Mouse (Mus musculus): Measurements from ENCODE around the gene Eif1b.

Eif1b gene

DNA sequence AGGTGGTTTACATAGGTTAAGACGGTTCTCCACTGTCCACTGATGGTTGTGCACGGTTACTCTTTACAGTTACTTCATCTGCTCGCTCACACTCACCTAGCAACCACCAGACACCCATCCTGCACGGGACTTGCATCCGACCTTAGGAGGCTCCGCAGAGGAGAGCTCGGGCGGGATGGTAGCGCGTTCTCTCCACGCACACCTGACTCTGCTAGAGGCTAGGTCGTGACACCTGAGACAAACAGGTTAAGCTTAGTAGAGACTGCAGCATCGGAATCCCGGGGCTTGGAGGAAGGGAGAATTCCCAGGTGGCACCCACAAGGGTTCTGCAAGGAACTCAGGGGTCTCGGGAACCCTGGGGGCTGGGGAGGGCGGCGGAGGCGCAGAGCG is at the start of gene Eif1b:
Gene Eif1b (plus strand): TSS at position 223 of the 390 bp plus-strand sequence.
- DNase-seq (ENCODE audit: low spot score): no peak

DNA sequence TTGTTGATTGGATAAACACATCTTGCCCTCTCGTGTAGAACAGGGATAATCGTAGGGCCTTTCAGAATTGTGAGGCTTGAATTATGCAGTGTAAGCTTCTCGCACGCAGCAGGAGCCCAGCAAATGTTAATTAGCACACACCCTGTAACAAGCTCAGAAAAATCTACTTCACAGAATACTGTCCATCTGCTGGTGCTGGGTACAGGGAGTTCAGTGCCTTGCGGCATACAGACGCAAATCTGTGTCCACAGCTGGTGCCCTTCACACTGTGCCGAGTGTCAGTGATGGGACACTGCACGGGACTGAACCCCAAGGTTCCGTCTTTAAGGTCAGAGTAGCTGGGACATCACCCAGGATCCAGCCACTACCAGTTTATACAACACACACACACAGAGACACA is 47.4 kb upstream of the Eif1b start:
- DNase-seq (ENCODE audit: low spot score): peak; percentile 40

DNA sequence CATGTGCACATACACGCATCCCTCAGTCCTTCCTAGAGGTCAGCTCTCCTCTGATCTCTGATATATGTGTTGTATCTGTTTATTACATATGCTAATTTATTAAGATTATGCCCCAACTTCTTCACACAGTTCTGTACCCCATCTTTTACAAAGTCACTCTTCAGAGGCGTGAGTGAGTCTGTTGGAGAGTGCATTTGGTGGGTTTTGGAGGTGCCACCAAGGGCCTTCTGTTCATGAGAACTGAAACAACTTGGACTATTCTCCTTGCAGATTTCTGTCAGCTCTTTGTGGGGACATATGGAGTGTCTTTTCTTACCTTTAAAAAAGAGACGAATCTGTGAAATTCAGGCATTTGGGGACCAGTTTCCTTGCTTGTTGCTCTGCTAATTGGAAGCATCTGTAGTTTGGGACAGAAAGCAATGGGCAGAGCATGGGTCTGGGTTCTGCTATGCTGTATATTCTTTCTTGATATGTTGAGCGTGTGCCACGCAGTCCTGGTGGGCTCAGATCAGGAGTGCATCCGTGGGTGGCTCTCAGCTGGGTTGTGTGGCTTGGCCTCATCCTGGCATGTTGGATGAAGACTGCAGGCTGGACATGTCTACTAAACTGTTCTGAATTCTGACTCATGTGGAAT is 42.2 kb upstream of the Eif1b start:
- DNase-seq (ENCODE audit: low spot score): no peak

DNA sequence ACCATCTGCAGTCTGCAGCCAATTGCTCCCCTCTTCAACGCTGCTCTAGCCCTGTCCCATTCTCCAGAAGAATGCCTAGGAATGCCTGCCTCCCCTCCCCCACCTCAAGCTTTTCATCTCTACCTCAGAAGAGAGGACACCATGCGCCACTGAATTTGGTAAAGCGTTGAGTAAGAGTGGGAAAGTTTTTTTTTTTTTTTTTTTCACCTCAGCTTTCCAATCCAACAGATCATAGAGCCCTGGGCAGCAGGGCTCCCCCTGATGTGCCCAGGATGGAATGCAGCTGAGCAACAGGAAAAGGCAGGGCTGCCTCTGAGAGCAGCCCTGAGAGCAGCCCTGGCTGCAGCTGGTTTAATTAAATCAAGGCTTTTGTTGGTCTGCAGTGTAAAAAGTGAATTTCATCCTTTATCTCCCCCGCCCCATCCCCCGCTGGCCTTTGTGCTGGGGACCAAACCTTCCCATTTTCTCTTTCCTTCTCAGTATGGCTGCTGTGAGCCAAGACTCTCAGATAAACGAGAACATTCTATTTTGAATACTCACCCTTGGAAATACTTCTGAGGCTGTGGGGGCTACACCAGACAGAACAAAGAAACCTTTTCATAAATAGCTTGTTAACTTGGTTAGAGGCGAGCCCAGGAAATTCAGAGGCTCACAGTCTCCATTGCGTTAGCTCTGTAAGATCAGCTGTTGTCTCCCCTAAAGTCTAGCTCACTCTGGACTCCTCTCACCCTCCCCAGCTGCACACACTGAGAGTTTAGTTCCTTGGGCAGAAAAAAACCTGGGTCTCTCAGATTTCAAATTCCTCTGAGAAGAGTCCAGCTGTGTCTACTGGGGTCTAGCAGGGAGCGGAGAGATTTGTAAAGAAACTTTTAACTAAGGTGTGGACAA is 36.0 kb upstream of the Eif1b start:
- DNase-seq (ENCODE audit: low spot score): no peak

DNA sequence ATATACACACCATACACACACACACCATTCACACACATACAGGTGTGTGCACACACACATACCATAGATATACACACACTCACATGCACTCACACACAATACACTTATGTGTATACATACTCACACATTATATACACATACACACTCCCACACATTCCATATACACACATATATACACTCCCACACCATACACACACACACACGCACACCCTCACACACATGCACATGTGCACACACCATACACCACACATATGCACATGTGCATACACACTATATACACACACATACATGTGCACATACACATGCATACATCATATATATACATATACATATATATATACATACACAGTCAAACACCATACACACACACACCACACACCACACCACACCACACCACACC is 21.6 kb upstream of the Eif1b start:
- no peak for DNase-seq (ENCODE audit: low spot score)

DNA sequence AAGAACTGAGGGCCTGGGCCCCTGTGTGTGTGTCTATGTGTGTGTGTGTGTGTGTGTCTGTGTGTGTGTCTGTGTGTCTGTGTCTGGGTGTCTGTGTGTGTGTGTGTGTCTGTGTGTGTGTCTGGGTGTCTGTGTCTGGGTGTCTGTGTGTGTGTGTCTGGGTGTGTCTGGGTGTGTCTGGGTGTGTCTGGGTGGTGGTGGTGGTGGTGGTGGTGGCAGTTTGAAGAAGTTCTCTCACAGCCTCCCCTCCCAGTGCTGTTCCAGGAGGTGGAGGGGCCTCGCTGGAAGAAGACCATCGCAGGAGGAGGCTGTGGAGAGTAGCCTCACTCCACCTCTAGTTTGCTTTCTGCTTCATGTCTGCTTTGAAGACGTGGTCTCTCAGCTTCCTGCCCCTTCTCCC is 10.4 kb upstream of the Eif1b start:
- DNase-seq (ENCODE audit: low spot score): no peak

DNA sequence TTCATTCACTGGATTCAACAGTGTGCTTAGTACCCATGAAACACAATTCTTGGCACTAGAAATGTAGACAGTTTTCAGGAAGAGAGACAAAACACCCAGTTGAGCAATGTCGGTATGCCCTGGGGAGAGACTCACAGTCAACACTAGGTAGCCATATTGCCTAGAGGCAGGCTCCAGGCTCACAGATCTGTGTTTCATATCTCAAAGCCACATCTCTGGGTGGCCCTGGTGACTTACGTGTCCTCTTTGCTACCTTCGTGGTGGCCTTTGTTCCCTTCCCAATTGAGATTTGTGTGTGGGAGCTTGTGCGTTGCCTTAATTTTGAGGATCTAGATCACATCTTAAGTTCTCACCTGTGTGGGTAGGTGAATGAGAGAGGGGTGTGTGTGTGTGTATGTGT is 9.7 kb upstream of the Eif1b start:
- no peak for DNase-seq (ENCODE audit: low spot score)

DNA sequence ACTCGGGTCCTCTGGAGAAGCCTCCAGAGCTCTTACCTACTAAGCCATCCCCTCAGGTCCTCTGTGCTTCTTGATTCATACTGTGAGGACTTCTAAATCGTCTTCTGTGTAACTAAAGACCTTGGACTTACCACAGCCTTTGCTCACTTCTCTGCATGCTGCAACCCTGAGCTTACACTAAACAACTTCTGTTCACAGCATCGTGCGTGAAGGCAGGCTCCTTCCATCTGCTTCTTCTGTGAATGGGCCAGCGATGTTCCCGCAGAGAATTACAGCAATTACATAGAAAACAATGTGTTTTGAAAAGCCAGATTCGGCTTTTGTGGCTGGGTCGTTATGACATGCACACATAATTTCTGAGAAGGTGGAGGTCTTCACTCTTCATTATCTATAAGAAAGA is 8.9 kb upstream of the Eif1b start:
- no peak for DNase-seq (ENCODE audit: low spot score)

DNA sequence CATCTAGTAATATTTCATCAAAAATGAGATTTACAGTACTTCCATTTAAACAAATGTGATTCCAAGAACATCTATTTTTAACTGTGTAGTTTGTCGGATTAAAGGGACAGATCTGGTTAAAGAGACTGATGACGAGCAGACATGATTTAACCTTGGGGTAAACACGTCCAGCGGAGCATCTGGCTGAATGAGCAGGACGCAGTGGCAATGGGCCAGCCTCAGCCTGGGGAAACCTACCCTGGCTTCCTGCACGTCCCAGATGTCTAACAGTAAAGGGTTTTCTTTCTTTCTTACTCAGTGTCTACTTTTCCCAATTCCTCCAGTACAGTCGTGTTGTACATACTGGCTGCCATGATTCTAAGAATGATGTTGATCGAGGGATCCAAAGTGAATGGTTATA is 5.0 kb upstream of the Eif1b start:
- no peak for DNase-seq (ENCODE audit: low spot score)

DNA sequence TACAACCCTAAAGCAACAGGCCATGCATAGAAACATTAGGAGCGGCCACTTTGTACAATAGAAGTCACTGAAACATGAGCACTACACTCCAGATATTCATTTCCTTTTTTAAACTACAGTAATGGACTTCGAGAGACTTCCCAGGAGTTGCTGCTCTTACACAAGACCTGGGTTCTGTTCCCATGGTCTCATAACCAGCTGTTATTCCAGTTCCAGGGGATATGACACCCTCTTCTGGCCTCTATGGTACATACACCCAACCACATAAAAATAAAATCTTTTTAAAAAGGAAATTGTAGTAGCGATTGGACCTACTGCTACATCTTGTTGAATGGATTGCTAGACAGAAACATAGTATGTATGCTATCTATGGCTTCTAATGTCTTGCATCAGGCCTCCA is 523 bp upstream of the Eif1b start:
- no peak for DNase-seq (ENCODE audit: low spot score)

DNA sequence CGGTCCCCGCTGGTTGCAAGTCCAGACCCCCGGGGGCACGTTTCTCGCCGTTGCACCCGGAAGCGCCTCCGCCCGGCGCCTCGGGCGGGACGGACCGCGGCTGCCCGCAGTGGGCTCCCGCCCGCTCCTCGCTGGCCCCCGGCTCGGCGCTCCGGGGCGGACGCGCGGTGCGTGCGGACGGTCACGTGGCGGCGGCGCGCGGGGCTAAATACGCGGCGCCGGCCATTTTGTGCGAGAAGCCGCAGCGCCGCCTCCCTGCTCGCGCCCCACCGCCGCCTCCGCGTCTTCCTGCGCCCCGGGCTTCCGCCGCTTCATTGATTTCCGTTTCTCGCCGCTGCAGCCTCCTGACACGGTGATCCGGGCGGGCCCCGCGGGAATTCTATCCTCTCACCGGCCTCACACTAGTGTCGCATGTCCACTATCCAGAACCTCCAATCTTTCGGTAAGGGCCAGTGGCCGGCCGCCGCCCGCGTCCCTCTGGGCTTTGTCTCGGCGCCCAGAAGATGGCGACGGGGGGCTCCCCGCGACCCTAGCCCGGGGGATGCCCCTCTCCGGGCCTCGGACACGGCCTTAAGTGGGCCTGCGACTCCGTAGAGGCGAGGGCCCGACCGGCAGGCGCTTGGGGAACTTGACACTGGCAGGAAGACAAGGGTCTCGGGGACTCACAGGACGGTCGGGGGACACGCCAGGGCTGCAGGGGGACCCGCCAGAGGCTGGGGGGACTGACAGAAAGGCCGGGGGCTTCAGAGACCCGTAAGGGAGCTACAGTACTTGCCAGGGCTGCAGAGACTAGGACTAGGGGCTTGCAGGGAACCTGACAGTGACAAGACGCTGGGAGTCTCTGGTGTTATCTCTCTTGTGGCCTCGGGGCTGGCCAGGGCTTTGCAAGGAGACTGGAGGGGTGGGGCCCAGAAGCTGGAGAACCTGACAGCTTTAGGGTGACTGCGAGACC is 644 bp downstream of the Eif1b start:
- peak; percentile 42 for DNase-seq (ENCODE audit: low spot score)

DNA sequence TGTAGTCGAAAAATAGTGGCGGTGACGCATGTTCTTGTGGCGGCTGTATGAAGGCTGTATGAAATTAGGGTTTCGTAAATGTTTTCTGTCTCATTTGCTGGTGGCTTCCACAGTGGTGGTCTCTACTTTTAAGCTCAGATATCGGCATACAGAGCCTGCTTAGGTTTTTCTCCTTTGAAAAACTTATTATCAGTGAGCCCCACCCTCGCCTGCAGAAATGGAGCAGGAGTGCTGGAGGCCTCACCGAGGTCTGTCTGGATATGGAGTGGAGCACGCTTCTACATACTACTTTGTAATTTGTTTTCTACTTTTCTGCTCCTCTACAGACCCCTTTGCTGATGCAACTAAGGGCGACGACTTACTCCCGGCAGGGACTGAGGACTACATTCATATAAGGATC is 1.7 kb downstream of the Eif1b start:
- no peak for DNase-seq (ENCODE audit: low spot score)

DNA sequence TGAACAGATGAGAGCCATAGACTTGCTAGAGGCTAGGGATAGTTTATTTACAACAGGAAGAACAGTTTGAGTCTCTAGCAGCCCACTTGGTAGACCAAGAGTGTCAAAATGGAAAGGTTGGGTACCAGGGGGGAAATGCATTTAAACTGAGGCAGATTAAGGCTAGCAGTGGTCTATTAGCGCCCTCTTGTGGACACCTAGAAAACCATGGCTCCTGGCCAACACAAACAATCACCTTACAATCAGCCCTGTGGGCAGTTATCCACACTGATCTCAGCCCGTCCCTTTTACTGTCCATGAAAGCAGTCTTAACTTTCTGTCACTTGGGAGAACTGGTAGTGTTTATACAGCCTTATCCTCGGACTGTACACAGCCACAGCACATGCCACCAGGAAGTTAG is 4.7 kb downstream of the Eif1b start:
- peak; percentile 70 for DNase-seq (ENCODE audit: low spot score)

DNA sequence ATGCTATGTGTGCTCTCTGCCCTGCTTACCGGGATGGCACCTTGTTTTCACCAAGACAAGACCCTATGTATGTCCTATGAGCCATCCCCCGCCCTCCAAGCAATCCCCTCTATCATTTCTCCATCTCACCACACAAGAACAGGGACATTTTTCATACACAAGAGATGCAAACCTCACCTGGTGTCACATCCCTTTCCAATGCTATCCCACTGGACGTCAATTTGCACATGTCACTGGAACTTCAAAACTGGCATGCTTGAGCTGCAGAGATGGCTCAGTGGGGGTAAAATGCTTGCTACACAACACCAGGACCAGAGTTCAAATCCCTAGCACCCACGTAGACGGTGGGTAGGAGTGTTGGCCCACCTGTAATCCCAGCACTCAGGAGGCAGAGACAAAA is 6.0 kb downstream of the Eif1b start:
- DNase-seq (ENCODE audit: low spot score): no peak

DNA sequence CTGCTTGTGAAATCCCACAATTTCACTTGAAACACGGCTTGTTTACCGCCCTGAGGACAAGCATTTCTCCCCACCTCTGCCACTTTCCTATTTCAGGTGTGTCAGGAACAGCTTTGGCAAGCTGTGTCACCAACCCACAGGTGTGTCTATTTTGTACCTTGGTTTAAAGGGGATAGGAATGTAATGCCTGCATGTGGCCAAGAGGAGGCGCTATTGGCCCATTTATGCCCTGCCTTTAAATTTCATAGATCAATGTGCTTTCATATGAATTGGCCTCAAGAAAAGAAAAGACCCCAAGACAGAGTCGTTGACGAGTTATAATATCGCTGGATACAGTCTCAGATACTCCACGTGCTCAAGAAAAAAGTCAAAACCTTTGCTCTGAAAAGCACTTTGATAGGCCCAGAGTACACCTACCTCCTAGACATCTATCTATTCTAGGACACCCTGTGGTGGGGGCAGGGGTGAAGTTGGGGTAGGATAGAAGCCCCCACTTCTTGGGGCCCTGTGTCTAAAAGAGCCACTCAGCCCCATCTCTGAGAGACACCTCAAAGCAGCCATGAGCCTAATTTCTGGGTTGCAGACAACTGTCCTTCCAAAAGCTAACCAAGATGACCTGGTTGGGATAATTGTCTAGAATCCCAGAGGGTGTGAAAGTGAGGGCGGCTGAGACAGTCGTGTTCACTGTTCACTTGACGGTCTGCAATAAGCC is 9.3 kb downstream of the Eif1b start:
- no peak for DNase-seq (ENCODE audit: low spot score)

DNA sequence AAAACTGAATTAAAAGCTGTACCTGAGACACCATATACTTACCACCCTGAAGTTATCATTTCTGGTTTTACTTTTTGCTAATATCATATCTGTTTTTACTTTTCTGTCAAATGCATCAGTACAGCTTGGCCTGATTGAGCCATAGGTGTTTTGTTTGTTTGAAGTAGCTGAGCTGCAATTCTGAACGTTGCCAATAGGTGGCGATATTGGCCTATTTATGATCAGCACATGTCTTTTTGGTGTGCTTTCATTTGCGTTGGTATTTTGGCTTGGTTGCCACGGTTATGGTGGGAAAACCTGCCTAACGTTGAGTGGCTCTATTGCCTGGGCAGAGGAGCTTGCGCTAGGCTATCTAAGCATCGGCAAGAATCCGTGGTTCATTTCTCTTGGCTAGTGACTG is 10.0 kb downstream of the Eif1b start:
- peak; percentile 76 for DNase-seq (ENCODE audit: low spot score)

DNA sequence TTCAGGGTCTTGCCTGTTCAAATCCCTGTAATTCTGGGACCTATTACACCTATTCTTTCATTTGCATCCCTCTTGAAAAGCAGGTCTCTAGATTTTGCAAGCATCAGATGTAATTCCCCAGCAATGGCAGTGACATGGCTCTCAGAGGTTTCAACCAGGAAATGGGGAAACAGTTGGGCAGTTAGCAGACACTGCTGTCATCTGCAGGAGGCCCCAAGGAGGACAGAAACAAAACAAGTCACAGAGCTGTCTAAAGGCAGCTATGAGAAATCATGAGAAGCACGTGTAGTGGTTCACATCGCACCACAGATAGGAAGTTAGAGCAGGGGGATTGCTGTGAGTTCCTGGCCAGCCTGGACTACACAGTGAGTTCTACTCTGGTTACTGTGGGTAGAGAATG is 12.4 kb downstream of the Eif1b start:
- DNase-seq (ENCODE audit: low spot score): no peak

DNA sequence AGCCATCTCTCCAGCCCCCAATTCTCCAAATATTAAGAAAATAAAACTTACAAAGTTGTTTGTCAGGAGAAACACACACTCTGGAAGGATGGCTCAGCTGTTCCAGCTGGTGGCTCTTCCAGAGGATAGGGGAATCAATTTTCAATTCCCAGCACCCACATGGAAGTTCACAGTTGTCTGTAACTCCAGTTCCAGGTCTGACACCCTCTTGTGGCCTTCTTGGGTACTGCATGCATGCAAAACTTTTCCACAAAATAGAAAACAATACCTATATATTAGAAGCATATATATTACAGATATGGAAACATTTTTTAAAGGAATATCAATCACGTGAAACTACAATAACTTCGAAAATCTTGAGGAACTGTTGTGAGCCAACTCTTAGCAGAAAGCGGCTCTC is 19.7 kb downstream of the Eif1b start:
- no peak for DNase-seq (ENCODE audit: low spot score)

DNA sequence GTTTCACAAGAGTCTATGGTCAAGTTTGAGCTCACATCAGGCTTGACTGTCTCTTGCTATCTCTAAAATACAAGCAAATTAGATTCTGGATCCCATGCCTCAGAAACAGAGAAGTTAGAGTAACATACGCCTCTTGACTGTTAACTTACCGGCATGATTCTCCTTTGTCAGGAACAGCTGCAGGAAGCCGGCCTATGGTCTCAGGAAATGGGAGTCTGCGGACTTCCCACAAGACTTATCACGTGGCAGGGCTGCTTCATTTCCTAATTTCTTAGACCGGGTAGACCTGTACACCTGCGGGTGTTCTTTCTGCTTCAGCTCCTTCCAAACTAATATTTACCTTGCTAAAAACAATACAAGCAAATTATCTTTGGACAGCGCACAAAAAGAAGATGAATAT is 24.7 kb downstream of the Eif1b start:
- DNase-seq (ENCODE audit: low spot score): no peak

DNA sequence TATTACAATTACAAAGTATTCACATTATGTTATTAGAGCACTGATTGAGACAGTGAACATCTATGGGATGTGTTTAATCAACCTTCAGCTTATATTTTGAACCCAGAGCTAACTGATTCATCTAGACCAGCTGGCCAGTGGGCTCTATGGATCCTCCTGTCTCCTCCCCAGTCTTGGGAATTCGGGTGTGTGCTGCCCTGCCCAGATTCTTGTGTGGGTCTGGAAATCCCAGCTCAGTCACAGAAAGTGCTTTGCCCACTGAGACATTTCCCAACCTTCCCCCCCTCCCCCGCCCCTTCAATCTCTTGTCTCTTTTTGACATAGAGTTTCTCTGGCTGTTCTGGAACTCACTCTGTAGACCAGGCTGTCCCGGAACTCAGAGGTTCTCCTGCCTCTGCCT is 26.9 kb downstream of the Eif1b start:
- DNase-seq (ENCODE audit: low spot score): no peak

DNA sequence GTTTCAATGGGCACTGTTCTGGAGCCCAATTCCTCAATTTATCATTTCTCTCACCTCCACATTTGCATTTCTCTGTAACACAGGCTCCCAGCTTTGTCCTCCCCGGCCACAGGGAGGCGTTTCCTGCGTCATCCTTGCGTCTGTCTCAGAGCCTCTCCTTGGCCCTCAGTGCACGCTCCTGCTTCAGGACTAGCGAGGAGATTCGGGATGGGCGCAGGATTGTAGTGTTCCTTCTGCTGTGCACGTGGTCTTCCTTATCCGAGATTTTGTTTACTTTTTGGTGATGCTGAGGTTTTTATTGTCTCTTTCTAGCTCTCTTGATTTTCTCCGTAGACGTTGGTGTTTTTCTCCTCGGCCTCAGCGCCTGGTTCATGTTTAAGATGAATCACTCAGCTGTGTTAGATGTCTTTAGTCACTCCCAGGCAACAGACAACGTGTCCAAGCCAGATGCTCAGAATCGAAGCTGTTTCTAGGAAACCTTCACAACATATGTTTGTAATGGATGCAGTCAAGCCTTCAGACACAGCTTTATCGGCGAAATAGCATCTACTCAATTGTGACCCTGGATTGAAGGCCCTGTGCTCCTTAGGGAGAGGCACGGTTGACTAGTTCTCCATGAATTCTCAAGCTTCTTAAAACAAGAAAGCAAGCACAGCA is 27.6 kb downstream of the Eif1b start:
- DNase-seq (ENCODE audit: low spot score): no peak

Measured in layer of hippocampus, adult 9-10 months (tissue).